Mouse (Mus musculus): ENCODE data around the gene Smco4. TPM values are rescaled to one million over a fixed set of nuclear protein-coding genes. Genes with fewer than 3 reads are reported as not detected.

Gene Smco4
- total and polyA plus RNA-seq, 2 experiments from 2014 or later: 0.38 to 5.0 TPM

DNA sequence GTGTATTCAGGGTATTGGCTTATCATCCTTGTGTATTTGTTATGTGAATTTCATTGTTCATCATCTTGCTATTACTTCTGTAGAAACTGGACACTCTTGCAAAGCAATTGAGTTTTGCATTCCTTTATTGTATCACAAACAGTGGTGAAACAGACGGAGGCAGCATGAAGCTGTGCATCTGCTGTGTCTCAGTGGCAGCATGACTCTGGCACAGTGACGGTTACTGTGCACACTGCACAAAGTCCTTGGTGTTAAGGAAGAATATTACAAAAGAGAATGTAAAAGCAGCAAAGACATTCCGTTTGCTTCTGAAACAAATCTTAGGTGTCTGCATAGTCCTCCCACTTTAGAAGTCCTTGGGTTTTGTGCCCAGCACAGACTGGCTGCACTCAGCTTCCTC, 67.2 kb downstream of the Smco4 start:
- 63% methylated on average over 3 of the region's 3 CpGs for WGBS
- Histone ChIP-seq H3K4me3 (ENCODE audit: low read depth, low read length) (no peak overlapping the region), H3K27me3 (ENCODE audit: insufficient read depth, low read length) (no peaks in the 10 kb centered on the region), H3K9ac (replicated peaks; ENCODE audit: low read length, poor library complexity, severe bottlenecking) (no peak overlapping the region), H3K36me3 (ENCODE audit: insufficient read depth, low read length) (no peaks in the 10 kb centered on the region), H3K27ac (ENCODE audit: low read depth, low read length) (no peak overlapping the region), H3K9me3 (ENCODE audit: low read length) (no peaks in the 10 kb centered on the region), H3K4me1 (ENCODE audit: insufficient read depth, low read length) (no peaks in the 10 kb centered on the region), H3K4me2 (ENCODE audit: low read depth, low read length, poor library complexity, severe bottlenecking) (no peak overlapping the region)
- TF ChIP-seq CTCF (IDR thresholded peaks at IDR 0.05): no peak
- DNase-seq (ENCODE audit: low spot score) (no peak), ATAC-seq (ENCODE audit: low FRiP score) (no peak)

- TF ChIP-seq CTCF (IDR thresholded peaks at IDR 0.05): no peak
Observed at GRCm38 (mm10) chr9:15562353-15562752, 69.1 kb downstream of the Smco4 start.

GRCm38 (mm10) chr9:15574750-15575454, 81.7 kb downstream of the Smco4 start:
- H3K4me3 ChIP-seq (ENCODE audit: low read depth, low read length): no peak overlapping the region
- no peak for TF ChIP-seq CTCF (IDR thresholded peaks at IDR 0.05)
- H3K27me3 ChIP-seq (ENCODE audit: insufficient read depth, low read length): no peaks in the 10 kb centered on the region
- no peaks in the 10 kb centered on the region for H3K36me3 ChIP-seq (ENCODE audit: insufficient read depth, low read length)
- H3K9ac ChIP-seq (replicated peaks; ENCODE audit: low read length, poor library complexity, severe bottlenecking): no peak overlapping the region
- H3K27ac ChIP-seq (ENCODE audit: low read depth, low read length): no peak overlapping the region
- ATAC-seq (ENCODE audit: low FRiP score): no peak
- no peaks in the 10 kb centered on the region for H3K4me1 ChIP-seq (ENCODE audit: insufficient read depth, low read length)
- 82% methylated on average over 13 of the region's 13 CpGs for WGBS
- H3K4me2 ChIP-seq (ENCODE audit: low read depth, low read length, poor library complexity, severe bottlenecking): no peak overlapping the region
- no peak for DNase-seq (ENCODE audit: low spot score)
- H3K9me3 ChIP-seq (ENCODE audit: low read length): no peaks in the 10 kb centered on the region

More at GRCm38 (mm10) chr9:15562353-15562752, 69.1 kb downstream of the Smco4 start:
- Histone ChIP-seq H3K27me3 (ENCODE audit: insufficient read depth, low read length) (no peaks in the 10 kb centered on the region), H3K36me3 (ENCODE audit: insufficient read depth, low read length) (no peaks in the 10 kb centered on the region), H3K9me3 (ENCODE audit: low read length) (no peaks in the 10 kb centered on the region), H3K4me1 (ENCODE audit: insufficient read depth, low read length) (no peaks in the 10 kb centered on the region), H3K9ac (replicated peaks; ENCODE audit: low read length, poor library complexity, severe bottlenecking) (no peak overlapping the region), H3K4me3 (ENCODE audit: low read depth, low read length) (no peak overlapping the region), H3K4me2 (ENCODE audit: low read depth, low read length, poor library complexity, severe bottlenecking) (no peak overlapping the region), H3K27ac (ENCODE audit: low read depth, low read length) (no peak overlapping the region)
- no peak for DNase-seq (ENCODE audit: low spot score)
- ATAC-seq (ENCODE audit: low FRiP score): no peak
- WGBS: 88% methylated on average over 7 of the region's 7 CpGs

DNA sequence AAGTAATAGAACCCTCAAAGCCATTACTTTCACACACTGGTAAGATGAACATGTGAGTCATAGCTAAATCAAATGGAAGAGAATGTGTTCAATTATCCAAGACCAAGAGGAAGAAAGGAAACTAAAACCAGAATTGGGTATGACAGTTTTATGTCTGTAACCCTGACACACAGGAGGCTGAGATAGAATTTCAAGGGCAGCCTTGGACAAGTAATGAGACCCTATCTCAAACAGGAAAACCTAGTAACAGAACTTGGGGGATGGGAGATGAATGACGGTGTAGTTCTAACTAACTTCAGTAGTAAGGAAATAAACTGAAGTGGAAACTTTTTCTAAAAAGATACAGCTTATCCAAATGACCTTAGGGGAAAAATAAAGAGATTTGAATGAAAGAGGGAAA, 85.2 kb downstream of the Smco4 start:
- Histone ChIP-seq H3K36me3 (ENCODE audit: insufficient read depth, low read length) (no peaks in the 10 kb centered on the region), H3K4me1 (ENCODE audit: insufficient read depth, low read length) (no peaks in the 10 kb centered on the region), H3K4me3 (ENCODE audit: low read depth, low read length) (no peak overlapping the region), H3K4me2 (ENCODE audit: low read depth, low read length, poor library complexity, severe bottlenecking) (no peak overlapping the region), H3K9ac (replicated peaks; ENCODE audit: low read length, poor library complexity, severe bottlenecking) (no peak overlapping the region), H3K27me3 (ENCODE audit: insufficient read depth, low read length) (no peaks in the 10 kb centered on the region), H3K9me3 (ENCODE audit: low read length) (no peaks in the 10 kb centered on the region), H3K27ac (ENCODE audit: low read depth, low read length) (no peak overlapping the region)
- TF ChIP-seq CTCF (IDR thresholded peaks at IDR 0.05): no peak
- ATAC-seq (ENCODE audit: low FRiP score) (no peak), DNase-seq (ENCODE audit: low spot score) (no peak)
- 72% methylated on average over 1 of the region's 1 CpGs for WGBS

- TF ChIP-seq CTCF (IDR thresholded peaks at IDR 0.05): no peak
- Histone ChIP-seq H3K9ac (replicated peaks; ENCODE audit: low read length, poor library complexity, severe bottlenecking) (no peak overlapping the region), H3K4me2 (ENCODE audit: low read depth, low read length, poor library complexity, severe bottlenecking) (no peak overlapping the region), H3K9me3 (ENCODE audit: low read length) (no peaks in the 10 kb centered on the region), H3K4me1 (ENCODE audit: insufficient read depth, low read length) (no peaks in the 10 kb centered on the region), H3K27ac (ENCODE audit: low read depth, low read length) (no peak overlapping the region), H3K27me3 (ENCODE audit: insufficient read depth, low read length) (no peaks in the 10 kb centered on the region), H3K36me3 (ENCODE audit: insufficient read depth, low read length) (no peaks in the 10 kb centered on the region), H3K4me3 (ENCODE audit: low read depth, low read length) (no peak overlapping the region)
- 95% methylated on average over 9 of the region's 9 CpGs for WGBS
- no peak for ATAC-seq (ENCODE audit: low FRiP score)
- DNase-seq (ENCODE audit: low spot score): no peak
Observed at GRCm38 (mm10) chr9:15578946-15579345, 85.7 kb downstream of the Smco4 start.

GRCm38 (mm10) chr9:15580176-15580575, 86.9 kb downstream of the Smco4 start:
- no peak overlapping the region for H3K27ac ChIP-seq (ENCODE audit: low read depth, low read length)
- no peak overlapping the region for H3K9ac ChIP-seq (replicated peaks; ENCODE audit: low read length, poor library complexity, severe bottlenecking)
- ATAC-seq (ENCODE audit: low FRiP score): no peak
- H3K4me1 ChIP-seq (ENCODE audit: insufficient read depth, low read length): no peaks in the 10 kb centered on the region
- TF ChIP-seq CTCF (IDR thresholded peaks at IDR 0.05): no peak
- no peaks in the 10 kb centered on the region for H3K36me3 ChIP-seq (ENCODE audit: insufficient read depth, low read length)
- no peaks in the 10 kb centered on the region for H3K27me3 ChIP-seq (ENCODE audit: insufficient read depth, low read length)
- WGBS: 42% methylated on average over 6 of the region's 6 CpGs
- H3K4me2 ChIP-seq (ENCODE audit: low read depth, low read length, poor library complexity, severe bottlenecking): no peak overlapping the region
- H3K9me3 ChIP-seq (ENCODE audit: low read length): no peaks in the 10 kb centered on the region
- DNase-seq (ENCODE audit: low spot score): no peak
- H3K4me3 ChIP-seq (ENCODE audit: low read depth, low read length): no peak overlapping the region
